Mouse (Mus musculus) retina, postnatal 7 days (tissue): ENCODE results near the gene Smpdl3b.

Source experiments
- DNase-seq: peaks from one replicate; pipeline ENCODE4 v3.0.0-alpha.2; 2012; ENCODE audit warnings: low read depth, low spot score

Smpdl3b gene

GRCm38 (mm10) chr4:132735389-132735788 lies 21.7 kb downstream of the Smpdl3b start:
- DNase-seq = no peak

- no peak for DNase-seq
Measured at GRCm38 (mm10) chr4:132734766-132735165, 22.3 kb downstream of the Smpdl3b start.

- DNase-seq = no peak
Measured at GRCm38 (mm10) chr4:132733071-132733770, 23.8 kb downstream of the Smpdl3b start.

GRCm38 (mm10) chr4:132732148-132732684 lies 24.8 kb downstream of the Smpdl3b start, which contains the start of gene Xkr8:
Xkr8 (minus strand) TSS chr4:132732546.
- DNase-seq = peak; percentile 59

- DNase-seq = no peak
Measured at GRCm38 (mm10) chr4:132731616-132732015, 25.4 kb downstream of the Smpdl3b start.

GRCm38 (mm10) chr4:132728233-132728632 lies 28.8 kb downstream of the Smpdl3b start:
- DNase-seq = no peak

GRCm38 (mm10) chr4:132718251-132718650 lies 38.8 kb downstream of the Smpdl3b start:
- DNase-seq = no peak

GRCm38 (mm10) chr4:132713181-132713580 lies 43.9 kb downstream of the Smpdl3b start:
- no peak for DNase-seq

GRCm38 (mm10) chr4:132706885-132707284 lies 50.2 kb downstream of the Smpdl3b start:
- no peak for DNase-seq

GRCm38 (mm10) chr4:132702076-132702475 lies 55.0 kb downstream of the Smpdl3b start:
- no peak for DNase-seq

GRCm38 (mm10) chr4:132693366-132693765 lies 63.7 kb downstream of the Smpdl3b start:
- DNase-seq = no peak

GRCm38 (mm10) chr4:132689634-132690033 lies 67.4 kb downstream of the Smpdl3b start:
- DNase-seq = no peak
